Mouse (Mus musculus) splenic B cell, adult 2 months (primary cell): ENCODE measurements around the gene Dpf2.
"Not testable (repeated sequence)": the region's sequence is repeated elsewhere in the genome, so short reads cannot be mapped to it uniquely, and the experiment has no call there.

ENCODE experiments used
- DNase-seq: peaks from one replicate; pipeline ENCODE4 v3.0.0-alpha.2; 2011; ENCODE audit warnings: low read depth, low spot score
- H3K27me3 ChIP-seq: 2 replicates; pipeline ENCODE4 v1.6.1; 2012; ENCODE audit warnings: mild to moderate bottlenecking, low read length, moderate library complexity, mixed read lengths; ENCODE audit not compliant: control insufficient read depth, poor library complexity, insufficient read depth, severe bottlenecking
- H3K36me3 ChIP-seq: 2 replicates; pipeline ENCODE4 v1.6.1; 2012; ENCODE audit warnings: mild to moderate bottlenecking, low read length, moderate library complexity, mixed read lengths; ENCODE audit not compliant: control insufficient read depth, poor library complexity, insufficient read depth, severe bottlenecking

Dpf2 gene

DNA sequence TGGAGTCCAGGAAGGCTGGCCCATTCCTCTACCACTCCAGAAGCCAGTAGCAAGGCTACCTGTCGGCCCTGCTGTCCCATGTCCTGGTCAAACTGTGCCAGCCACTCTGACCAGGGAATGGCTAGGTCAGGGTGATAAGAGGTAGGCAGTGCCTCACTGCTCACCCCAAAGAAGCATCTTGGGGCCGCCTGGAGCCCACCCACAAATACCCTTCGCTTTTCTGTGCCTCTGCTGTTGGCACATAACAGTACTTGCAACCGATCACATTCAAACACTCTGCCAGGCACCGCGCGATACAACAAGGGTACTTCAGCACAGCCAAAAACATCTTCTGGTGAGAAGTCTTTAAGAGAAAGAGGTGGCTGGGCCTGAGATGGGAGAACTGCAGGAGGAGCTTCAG is 20.5 kb downstream of the Dpf2 start:
- H3K27me3 ChIP-seq = no peaks in the 10 kb centered on the region
- peaks cover 2% of the 10 kb centered on the region; the same call in 1 of the 2 replicates for H3K36me3 ChIP-seq
- no peak for DNase-seq

DNA sequence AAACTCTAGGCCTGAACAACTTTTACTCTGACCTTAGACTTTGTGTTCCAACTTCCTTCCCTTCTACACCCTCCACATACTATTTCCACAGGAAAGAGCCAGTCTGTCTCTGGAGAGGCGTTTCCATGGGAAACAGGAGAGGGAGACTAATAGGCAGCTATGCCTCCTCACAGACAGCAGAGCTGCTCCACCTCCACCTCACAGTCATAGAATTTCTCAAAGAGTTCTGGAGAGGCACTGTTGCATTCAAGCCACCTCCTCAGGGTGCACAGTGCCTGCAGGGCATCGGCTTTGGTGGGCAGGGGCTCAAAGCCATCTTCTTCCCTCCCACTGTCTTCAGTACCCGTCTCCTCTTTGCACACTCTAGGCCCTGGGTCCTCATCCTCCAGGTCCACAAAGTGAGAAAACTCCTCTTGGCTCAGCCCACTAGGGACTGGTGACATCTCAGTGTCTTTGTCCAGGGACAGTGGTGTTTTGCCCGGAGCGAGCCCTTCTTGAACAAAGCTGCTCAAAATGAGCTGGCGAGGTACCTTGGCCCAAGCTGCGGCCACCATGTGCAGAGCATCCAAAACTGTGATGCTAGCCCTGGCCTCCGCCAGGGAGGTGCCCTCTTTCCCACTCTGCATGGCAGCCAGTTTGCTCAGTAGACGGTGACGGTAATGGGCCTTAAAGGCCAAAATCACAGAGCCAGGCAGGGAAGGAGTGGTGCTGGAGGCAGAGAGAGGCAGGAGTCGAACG is 21.1 kb downstream of the Dpf2 start:
- Histone ChIP-seq H3K36me3 (peaks cover 2% of the 10 kb centered on the region; the same call in 1 of the 2 replicates), H3K27me3 (no peaks in the 10 kb centered on the region)
- no peak for DNase-seq

DNA sequence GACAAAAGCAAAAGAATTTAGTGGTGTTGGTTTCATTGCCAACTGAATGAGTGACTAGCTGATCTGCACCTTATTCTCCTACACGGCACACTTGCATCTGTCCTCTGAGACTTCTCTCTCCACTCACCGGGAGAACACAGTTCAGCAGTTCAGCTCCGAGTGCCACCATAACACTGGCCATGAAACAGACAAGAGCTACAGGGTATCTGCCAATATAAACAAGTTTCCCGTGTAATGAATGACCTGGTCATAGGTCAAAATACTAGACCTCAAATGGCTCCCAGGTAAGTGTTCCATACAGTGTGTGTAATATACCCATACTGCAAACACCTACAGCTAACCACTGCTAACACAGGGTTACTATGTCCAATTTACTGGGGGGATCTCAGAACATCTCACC is 23.6 kb downstream of the Dpf2 start:
- no peaks in the 10 kb centered on the region for H3K36me3 ChIP-seq
- no peaks in the 10 kb centered on the region for H3K27me3 ChIP-seq
- no peak for DNase-seq

DNA sequence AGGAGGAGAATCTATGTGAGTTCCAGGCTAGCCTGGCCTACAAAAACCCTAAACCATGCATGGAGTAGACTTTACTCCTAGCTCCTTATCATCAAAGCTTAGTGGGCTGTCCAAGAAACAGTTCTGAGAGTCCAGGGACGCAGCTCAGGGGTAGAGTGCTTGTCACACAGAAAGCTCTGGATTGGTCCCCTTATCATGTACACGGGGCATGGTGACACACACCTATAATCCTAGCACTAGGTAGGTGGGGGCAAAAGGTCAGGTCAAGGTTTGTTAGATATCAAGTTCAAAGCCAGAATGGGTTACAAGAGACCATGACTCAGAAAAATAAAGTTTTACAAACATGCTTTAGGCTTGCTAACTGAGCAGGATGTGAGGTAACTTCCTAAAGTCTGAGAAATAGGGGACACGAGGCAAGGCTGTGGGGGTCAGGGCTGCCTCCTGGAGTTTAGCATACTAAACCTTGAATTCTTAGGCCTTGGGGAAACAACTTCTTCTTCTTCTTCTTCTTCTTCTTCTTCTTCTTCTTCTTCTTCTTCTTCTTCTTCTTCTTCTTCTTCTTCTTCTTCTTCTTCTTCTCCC is 25.5 kb downstream of the Dpf2 start:
- H3K27me3 ChIP-seq = no peaks in the 10 kb centered on the region
- no peak for DNase-seq
- H3K36me3 ChIP-seq = no peaks in the 10 kb centered on the region

DNA sequence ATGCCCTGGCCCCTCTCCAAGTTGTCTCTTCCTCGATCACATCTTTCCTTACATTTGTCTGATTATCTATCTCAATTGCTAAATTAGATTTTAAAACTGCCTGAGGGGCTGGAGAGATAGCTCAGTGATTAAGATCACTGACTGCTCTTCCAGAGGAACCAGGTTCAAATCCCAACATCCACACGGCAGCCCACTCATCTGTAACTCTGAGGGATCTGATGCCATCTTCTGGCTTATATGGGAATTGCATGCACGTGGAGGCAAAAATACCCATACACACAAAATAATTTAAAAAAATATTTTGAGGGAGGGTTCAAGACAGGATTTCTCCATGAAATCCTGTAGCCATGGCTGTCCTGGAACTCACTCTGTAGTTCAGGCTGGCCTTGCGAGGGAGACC is 27.0 kb downstream of the Dpf2 start:
- no peaks in the 10 kb centered on the region for H3K27me3 ChIP-seq
- peak; percentile 47 for DNase-seq
- H3K36me3 ChIP-seq = no peaks in the 10 kb centered on the region

DNA sequence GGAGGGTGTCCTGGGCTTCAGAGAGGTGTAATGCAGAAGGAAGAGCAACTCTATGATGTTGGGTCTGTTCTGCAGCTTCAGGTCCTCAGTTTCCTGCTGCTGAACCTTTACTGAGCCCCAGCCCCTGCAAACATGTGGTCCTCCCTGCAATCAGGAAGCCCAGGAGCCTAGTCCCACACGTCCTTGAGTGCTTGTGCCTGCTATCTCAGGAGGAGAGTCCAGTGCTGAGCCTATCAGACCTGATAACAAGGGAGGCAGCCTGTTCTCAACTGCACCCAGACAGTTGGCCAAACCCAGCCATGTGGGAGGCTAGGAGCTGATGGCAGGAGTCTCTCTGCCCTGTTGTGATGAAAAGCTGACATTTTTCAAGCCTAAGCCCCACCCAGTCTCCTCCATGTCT is 28.9 kb downstream of the Dpf2 start:
- no peak for DNase-seq
- no peaks in the 10 kb centered on the region for H3K27me3 ChIP-seq
- no peaks in the 10 kb centered on the region for H3K36me3 ChIP-seq

DNA sequence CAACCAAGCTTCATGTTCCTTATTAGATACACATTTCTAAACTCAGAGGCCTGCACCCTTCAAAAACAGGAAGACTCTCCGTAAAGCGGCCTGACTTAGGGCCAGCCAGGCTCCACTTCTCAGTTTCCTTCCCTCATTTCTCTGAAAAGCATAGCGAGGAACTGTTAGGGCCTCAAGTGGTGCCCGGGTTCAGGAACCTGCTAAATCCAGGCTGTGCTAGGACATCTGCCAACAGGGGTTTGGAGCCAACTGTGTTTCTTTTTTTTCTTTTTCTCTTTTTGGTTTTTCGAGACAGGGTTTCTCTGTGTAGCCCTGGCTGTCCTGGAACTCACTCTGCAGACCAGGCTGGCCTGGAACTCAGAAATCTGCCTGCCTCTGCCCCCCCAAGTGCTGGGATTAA is 30.7 kb downstream of the Dpf2 start:
- H3K27me3 ChIP-seq, H3K36me3 ChIP-seq, DNase-seq: not testable (repeated sequence)

DNA sequence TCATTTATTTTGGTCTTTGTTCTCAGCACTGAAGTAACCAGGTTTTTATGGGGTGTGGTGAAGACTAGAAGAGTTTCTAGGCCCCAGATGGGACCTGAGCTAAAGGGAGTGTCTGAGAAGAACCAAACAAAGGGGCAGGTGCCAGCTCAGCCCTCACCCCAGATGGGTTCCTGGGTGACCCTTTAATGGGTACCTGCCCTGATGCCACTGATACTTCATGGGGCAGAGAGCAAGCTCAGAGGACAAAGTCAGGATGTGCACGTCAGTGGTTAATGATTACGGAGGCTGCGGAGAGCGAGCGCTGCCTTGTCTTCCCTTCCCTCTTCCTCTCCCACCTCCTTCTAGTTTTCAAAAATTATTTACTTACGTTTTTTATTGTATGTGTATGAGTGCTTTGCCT is 31.7 kb downstream of the Dpf2 start:
- Histone ChIP-seq H3K36me3 (no peaks in the 10 kb centered on the region), H3K27me3 (no peaks in the 10 kb centered on the region)
- no peak for DNase-seq

DNA sequence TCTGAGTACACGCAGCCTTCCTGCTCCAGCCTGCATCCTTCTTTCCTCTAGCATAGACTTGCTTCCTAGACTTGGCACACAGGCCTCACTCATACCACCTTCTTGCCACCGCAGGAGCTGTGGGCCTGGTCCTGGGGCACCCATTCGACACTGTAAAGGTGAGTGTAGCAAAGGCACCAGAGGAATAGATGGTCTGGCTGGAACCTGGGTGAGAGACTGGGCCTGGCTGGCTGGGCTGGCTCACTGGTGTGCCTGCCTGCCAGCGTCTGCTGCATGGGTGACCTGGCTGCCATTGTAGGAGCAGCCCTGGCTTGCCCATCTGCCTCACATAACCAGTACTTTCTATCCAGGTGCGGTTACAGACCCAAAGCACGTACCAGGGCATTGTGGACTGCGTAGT is 33.1 kb downstream of the Dpf2 start:
- DNase-seq = no peak
- Histone ChIP-seq H3K36me3 (no peaks in the 10 kb centered on the region), H3K27me3 (no peaks in the 10 kb centered on the region)

DNA sequence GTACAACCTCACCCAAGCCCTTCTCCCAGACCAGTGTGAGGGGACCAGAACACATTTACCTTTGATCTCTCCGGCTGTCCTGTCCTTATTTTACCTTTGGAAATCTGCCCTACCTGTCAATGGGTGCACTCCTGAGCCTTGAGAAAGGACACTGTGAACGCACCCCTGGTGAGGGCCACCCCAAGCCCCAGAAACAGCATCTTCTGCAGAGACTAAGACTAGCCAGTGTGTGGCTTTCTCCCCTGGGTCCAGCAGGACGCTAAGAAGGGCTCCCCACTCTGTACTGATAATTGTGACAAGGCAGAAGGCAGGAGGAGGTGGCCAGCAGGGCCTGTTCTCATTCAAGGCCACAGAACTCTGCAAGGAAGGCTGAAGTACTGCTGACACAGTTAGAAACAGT is 33.9 kb downstream of the Dpf2 start:
- Histone ChIP-seq H3K36me3 (no peaks in the 10 kb centered on the region), H3K27me3 (no peaks in the 10 kb centered on the region)
- DNase-seq = no peak

DNA sequence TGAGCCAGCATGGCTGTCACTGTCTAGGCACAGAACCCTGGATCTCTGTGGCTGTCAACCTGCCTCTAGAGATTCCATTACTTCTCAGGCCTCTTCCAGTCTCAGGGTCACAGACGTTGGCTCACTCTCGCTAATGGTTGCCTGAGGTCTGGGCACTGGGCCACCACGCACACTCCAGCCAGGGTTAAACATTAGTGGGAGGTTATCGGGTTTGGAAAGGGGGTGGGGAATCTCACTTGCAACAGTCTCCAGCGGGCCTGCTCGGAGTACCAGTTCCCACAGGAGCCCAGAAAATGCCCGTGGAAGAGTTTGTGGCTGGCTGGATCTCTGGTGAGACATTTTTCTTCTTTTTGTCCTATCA is 34.5 kb downstream of the Dpf2 start:
- H3K36me3 ChIP-seq = no peaks in the 10 kb centered on the region
- no peak for DNase-seq
- H3K27me3 ChIP-seq = no peaks in the 10 kb centered on the region

DNA sequence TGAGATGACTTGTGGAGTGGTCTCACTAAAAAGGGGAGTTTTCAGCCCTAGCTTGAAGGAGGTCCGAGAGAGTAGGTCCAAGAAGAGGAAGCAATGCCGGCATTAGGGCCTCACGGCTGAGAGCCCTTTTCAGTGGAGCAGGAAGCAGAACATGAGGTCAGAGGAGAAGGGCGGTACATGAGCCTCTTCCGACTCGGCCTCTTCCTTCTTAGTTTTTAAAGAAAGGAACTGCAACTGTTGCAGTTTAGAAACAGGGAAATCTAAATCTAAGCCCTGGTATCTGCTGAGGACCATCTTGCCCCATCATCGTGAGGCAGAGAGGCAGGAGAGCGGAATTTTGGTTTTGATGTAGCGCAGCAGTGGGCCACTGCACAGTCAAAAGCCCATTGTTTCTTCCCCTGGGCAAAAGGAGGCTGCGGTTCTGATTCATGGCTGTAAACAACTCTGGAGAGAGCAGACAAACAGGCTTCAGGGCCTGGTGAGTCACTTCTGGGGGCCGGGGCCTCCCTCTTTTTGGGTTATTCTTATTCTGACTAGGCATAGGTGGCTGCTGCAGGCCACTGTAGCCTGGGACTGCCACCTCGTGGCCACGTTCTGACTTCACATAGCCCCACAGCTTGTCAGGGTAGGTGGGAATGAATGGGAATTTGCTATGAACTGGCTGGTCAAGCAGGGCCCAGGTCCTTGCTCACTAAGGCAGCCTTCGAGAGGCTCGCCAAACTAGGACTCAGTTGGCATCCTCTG is 35.0 kb downstream of the Dpf2 start, which contains the start of gene Slc25a45:
Slc25a45 (plus strand) TSS at position 191 of the 744 bp plus-strand sequence.
- peak; percentile 78 for DNase-seq
- Histone ChIP-seq H3K27me3 (no peaks in the 10 kb centered on the region), H3K36me3 (no peaks in the 10 kb centered on the region)

DNA sequence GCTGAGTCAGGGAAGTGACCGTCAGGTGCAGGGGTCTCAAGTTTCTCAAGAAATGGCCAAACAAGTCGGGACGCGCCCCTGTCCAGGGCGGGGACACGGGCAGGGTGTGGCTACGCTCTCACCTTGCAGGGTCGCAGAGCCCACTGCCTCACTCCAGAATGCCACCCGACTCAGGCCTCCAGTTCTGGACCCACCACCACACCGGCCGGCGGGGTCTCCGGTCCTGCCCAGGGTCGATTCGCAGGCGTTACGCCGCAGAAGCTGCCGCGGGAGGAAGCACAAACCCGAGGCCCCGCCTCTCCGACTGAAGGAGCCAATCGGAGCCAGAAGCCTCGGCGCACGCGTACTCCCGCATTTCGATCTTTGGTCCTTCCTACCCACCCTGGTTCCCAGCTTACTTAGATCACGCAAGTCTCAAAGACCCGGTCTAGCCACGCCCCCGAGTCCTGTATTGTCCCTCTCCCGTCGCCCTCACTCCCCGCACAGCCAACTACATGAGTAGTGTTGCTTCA is 37.8 kb downstream of the Dpf2 start, which contains the start of gene Frmd8:
Frmd8 (minus strand) TSS at position 306 of the 512 bp plus-strand sequence.
- H3K27me3 ChIP-seq = no peaks in the 10 kb centered on the region
- DNase-seq = peak; percentile 93
- H3K36me3 ChIP-seq = no peaks in the 10 kb centered on the region

DNA sequence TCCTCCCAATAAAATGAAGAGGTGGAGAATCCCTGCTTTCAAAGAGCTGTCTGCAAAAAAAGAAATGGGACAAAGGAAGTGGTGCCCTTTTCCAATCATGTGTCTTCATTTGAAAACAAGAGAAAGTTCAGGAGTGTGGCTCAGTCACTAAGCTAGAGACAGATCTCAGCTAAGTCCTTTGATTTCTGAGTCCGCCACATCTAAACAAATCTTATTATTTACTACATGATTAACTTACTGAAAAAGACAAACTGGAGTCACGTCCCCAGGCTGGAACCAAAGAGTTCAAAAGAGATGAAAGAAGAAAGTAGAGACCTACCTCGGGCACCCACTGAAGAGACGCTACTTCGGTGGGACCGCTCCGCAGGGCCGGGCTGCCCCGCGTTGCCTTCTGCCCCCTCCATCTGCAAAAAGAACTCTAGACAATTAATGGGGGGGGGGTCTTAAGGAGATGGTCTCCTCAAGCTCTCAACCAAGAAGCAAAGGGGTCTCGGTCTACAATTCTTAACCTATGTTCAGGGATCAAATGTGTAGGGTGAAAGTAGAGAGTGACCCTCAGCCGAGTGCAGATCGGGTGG is 38.3 kb downstream of the Dpf2 start:
- no peak for DNase-seq
- Histone ChIP-seq H3K27me3 (no peaks in the 10 kb centered on the region), H3K36me3 (no peaks in the 10 kb centered on the region)
